Mouse (Mus musculus) forebrain, embryonic 10.5 days (tissue): Measurements from ENCODE around the gene Hexa. TPM values are rescaled to one million over a fixed set of nuclear protein-coding genes. Genes with fewer than 3 reads are reported as not detected.

ENCODE experiments used
- polyA plus RNA-seq: library from polyadenylated mRNA; unstranded; fragments of >200 nt; fragmentation: Nextera tagmentation; extraction: Ambion mirVana; gene quantifications from 2 replicates; pipeline ENCODE4 v1.2.1, GENCODE M21; 2016

The Hexa gene
- polyA plus RNA-seq, 1 experiment from 2014 or later = 41.8 TPM

Other genes with a start within 250 kb of the Hexa start
- gene Adpgk, start 248.0 kb upstream of the Hexa start, polyA plus RNA-seq = 34.7 and 40.9 TPM in 2 replicates
- 20.2 and 21.9 TPM in 2 replicates for gene Bbs4, start 186.0 kb upstream of the Hexa start, polyA plus RNA-seq
- gene Arih1, start 52.9 kb upstream of the Hexa start, polyA plus RNA-seq = 17.3 and 17.8 TPM in 2 replicates
- gene Tmem202, start 307 bp downstream of the Hexa start, polyA plus RNA-seq = not detected in 2 replicates
- gene Celf6, start 38.4 kb downstream of the Hexa start, polyA plus RNA-seq = 1.3 and 3.1 TPM in 2 replicates
- 34.1 and 41.6 TPM in 2 replicates for gene Parp6, start 77.7 kb downstream of the Hexa start, polyA plus RNA-seq
- gene Pkm, start 116.8 kb downstream of the Hexa start, polyA plus RNA-seq = 3,207 and 3,346 TPM in 2 replicates
- gene Gramd2, start 140.6 kb downstream of the Hexa start, polyA plus RNA-seq = 0.22 and 0.46 TPM in 2 replicates
- 16.1 and 20.7 TPM in 2 replicates for gene Senp8, start 211.2 kb downstream of the Hexa start, polyA plus RNA-seq
- gene Myo9a, start 211.4 kb downstream of the Hexa start, polyA plus RNA-seq = 9.7 and 11.4 TPM in 2 replicates